Mouse (Mus musculus) hindbrain, embryonic 10.5 days (tissue): ENCODE data around the gene N4bp1. TPM values are rescaled to one million over a fixed set of nuclear protein-coding genes. Genes with fewer than 3 reads are reported as not detected.

Source experiments
- DNase-seq: peaks from one replicate; pipeline ENCODE4 v3.0.0-alpha.2; 2017; ENCODE audit warnings: low spot score
- H3K27ac ChIP-seq: fragments of 300-500 bp; sonication (generic); 2 replicates; pipeline ENCODE4 v1.5.1; 2016; ENCODE audit warnings: mild to moderate bottlenecking, moderate library complexity
- H3K27me3 ChIP-seq: fragments of 300-500 bp; sonication (generic); 2 replicates; pipeline ENCODE4 v1.6.1; 2016; ENCODE audit warnings: mild to moderate bottlenecking; ENCODE audit not compliant: poor library complexity, insufficient read depth, severe bottlenecking
- H3K36me3 ChIP-seq: fragments of 300-500 bp; sonication (generic); 2 replicates; pipeline ENCODE4 v1.6.1; 2016; ENCODE audit warnings: mild to moderate bottlenecking, moderate library complexity
- H3K4me1 ChIP-seq: fragments of 300-500 bp; sonication (generic); replicated peaks from 2 replicates; pipeline ENCODE4 v1.6.1; 2016; ENCODE audit warnings: mild to moderate bottlenecking
- H3K4me3 ChIP-seq: fragments of 300-500 bp; sonication (generic); 2 replicates; pipeline ENCODE4 v1.5.1; 2016; ENCODE audit warnings: mild to moderate bottlenecking, moderate library complexity
- H3K9me3 ChIP-seq: fragments of 300-500 bp; sonication (generic); 2 replicates; pipeline ENCODE4 v1.6.1; 2016; ENCODE audit warnings: mild to moderate bottlenecking, moderate library complexity
- WGBS: fragments of 180-500 bp; shearing (Covaris S2); methylation state at CpG from one replicate; pipeline ENCODE4 v1.1.7; 2016; 5-methylcytosine and 5-hydroxymethylcytosine counted together
- polyA plus RNA-seq: library from polyadenylated mRNA; unstranded; fragments of >200 nt; fragmentation: Nextera tagmentation; extraction: Ambion mirVana; gene quantifications from 2 replicates; pipeline ENCODE4 v1.2.1, GENCODE M21; 2016

Gene N4bp1
- polyA plus RNA-seq, 1 experiment from 2014 or later: 9.2 TPM

- H3K9me3 ChIP-seq: no peaks in the 10 kb centered on the region
- no peaks in the 10 kb centered on the region for H3K27me3 ChIP-seq
- DNase-seq: no peak
- H3K36me3 ChIP-seq: no peaks in the 10 kb centered on the region
- WGBS: 83% methylated on average over 1 of the region's 1 CpGs
- no peak overlapping the region for H3K27ac ChIP-seq
- no peak overlapping the region for H3K4me3 ChIP-seq
- peaks cover 10% of the 10 kb centered on the region for H3K4me1 ChIP-seq
These were observed 6.5 kb upstream of the N4bp1 start for GRCm38 (mm10) chr8:86891533-86891932.

DNA sequence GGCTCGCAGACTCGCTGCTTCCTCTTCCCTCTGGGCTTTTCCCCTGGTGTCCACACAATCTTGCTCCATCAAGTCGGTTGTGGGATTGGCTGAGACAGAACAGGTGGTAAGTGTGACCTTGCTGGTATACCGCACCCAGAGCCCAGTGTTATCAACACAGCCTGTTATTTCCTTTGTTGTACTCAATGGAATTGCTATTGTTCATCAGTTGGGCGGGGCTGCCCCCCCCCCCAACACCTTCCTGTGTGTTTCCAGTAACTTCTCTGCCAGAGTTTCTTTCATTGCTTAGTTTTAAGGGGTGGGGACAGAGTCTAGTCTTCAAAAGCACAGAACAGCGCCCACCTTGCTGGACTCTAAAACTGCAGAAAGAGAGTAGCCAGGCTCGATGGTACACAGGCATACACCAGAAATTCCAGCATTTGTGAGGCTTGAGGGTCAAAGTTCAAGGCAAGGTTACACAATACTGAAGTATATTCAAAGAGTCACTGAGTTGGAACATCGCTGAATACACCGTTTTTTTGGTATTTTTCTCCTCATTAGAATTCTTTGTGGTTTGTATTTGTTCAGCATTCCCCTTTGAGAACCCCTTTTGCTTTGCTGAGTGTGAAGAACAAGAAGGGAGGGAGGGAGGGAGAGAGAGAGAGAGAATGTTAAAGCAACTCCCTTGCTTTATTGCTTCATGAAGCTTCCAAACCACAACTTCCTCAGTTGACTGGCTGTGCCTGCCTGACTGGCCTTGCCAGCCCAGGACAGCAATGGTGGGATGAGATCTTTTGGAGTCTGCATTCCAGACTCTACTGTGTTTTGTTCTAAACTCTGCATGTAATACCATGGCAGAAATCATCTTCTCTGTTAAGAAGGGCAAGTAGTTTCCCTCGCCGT is 3.2 kb upstream of the N4bp1 start:
- 71% methylated on average over 11 of the region's 11 CpGs for WGBS
- no peak for DNase-seq
- Histone ChIP-seq H3K4me1 (peaks cover 18% of the 10 kb centered on the region), H3K4me3 (no peak overlapping the region), H3K27me3 (no peaks in the 10 kb centered on the region), H3K9me3 (no peaks in the 10 kb centered on the region), H3K36me3 (no peaks in the 10 kb centered on the region), H3K27ac (no peak overlapping the region)

DNA sequence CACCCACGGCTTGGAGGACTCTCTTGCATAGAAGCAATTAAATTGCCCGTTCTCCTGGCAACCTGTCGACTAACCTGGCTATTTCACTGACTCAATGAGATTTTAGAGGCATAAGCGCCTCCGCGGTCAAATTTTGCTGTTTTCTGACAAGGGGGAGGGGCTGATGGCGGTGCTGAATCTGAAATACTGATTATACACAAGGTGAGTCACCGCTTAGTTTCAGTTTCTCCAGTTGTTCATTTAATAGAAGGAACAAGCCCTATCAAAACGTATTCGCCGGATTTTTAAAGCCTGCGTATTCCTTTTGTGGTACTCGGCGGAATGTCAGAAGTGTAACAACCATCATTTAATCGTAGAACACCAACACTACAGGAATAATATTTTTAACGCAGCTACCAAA is 991 bp downstream of the N4bp1 start:
- peak; percentile 20 for DNase-seq
- 3% methylated on average over 16 of the region's 16 CpGs for WGBS

DNA sequence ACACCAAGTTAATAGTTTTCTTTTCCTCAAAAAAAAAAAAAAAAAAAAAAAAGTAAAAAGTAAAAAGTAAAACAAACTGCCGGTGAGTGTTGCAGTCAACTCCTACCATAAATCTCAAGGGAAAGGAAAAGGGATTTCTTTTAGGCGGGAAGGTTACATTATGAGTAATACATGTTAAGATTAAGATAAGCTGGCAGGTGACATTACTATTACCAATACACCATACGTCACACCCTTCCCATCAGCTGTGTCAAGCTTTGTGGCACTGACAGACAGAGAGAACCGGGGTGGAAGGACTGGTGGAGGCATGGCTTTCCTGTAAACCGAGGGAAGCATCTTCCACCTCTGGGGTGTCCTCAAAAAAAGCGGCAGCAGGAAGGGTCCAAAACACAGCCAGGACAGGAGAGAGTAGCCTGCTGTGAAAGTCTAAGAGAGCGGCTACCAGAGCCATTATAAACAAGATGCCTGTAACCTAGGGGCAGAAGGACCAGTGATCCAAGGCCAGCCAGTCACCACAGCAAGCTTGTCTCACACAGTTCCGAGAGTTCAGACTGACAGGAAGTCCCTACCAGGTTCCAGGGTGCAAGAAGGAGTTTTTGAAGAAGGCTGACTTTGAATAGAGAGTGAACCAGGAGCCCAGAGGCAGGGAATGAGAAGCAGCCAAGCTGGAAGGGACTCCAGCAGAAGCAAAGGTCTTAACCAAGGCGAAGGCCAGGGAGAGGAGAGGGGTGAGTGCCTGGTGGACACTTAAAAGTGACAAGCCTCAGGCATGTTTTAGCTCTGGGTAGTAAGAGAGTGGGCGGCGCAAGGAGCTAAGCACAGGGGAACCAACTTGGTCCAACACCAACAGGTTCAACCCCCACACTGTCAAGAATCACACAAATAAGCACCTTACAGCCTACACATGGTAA is 2.2 kb downstream of the N4bp1 start:
- H3K4me3 ChIP-seq: peak overlapping the region; percentile 96
- no peaks in the 10 kb centered on the region for H3K27me3 ChIP-seq
- WGBS: 78% methylated on average over 11 of the region's 11 CpGs
- H3K9me3 ChIP-seq: no peaks in the 10 kb centered on the region
- DNase-seq: no peak
- peaks cover 28% of the 10 kb centered on the region for H3K36me3 ChIP-seq
- H3K27ac ChIP-seq: no peak overlapping the region
- peaks cover 33% of the 10 kb centered on the region for H3K4me1 ChIP-seq

More for the DNA sequence above, 991 bp downstream of the N4bp1 start:
- H3K27me3 ChIP-seq: no peaks in the 10 kb centered on the region
- H3K27ac ChIP-seq: peak overlapping the region; percentile 96
- peak overlapping the region; percentile 96 for H3K4me3 ChIP-seq
- H3K36me3 ChIP-seq: peaks cover 21% of the 10 kb centered on the region
- H3K4me1 ChIP-seq: peaks cover 39% of the 10 kb centered on the region
- H3K9me3 ChIP-seq: no peaks in the 10 kb centered on the region

GRCm38 (mm10) chr8:86881951-86882350 is 3.1 kb downstream of the N4bp1 start:
- no peaks in the 10 kb centered on the region for H3K27me3 ChIP-seq
- no peak overlapping the region for H3K27ac ChIP-seq
- no peaks in the 10 kb centered on the region for H3K9me3 ChIP-seq
- 92% methylated on average over 9 of the region's 9 CpGs for WGBS
- H3K36me3 ChIP-seq: peaks cover 28% of the 10 kb centered on the region
- DNase-seq: no peak
- H3K4me3 ChIP-seq: no peak overlapping the region
- peaks cover 31% of the 10 kb centered on the region for H3K4me1 ChIP-seq

GRCm38 (mm10) chr8:86881068-86881609 is 3.9 kb downstream of the N4bp1 start:
- 90% methylated on average over 11 of the region's 11 CpGs for WGBS
- H3K9me3 ChIP-seq: no peaks in the 10 kb centered on the region
- no peaks in the 10 kb centered on the region for H3K27me3 ChIP-seq

DNA sequence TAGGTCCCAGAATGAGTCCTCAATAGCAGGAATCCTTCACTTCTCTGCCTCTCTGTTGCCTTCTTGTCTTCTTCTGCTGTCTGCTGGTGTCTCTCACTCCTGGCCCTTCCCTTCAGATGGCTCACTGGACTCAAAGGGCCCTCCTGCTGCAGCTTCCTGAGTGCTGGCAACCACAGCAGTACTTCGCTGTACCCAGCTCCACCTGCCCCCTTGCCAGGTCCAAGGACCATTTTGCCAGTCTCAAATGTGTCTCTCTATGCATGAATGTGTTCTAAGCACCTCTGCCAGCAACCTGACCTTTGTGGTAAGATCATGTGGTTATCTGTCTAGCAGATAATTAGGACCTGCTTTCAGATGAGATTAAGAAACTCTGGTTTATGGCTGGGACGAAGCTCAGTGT is 8.2 kb downstream of the N4bp1 start:
- peaks cover 12% of the 10 kb centered on the region for H3K4me1 ChIP-seq
- no peak overlapping the region for H3K27ac ChIP-seq
- peaks cover 41% of the 10 kb centered on the region for H3K36me3 ChIP-seq
- H3K4me3 ChIP-seq: no peak overlapping the region
- no peaks in the 10 kb centered on the region for H3K9me3 ChIP-seq
- no peak for DNase-seq
- 92% methylated on average over 2 of the region's 2 CpGs for WGBS
- no peaks in the 10 kb centered on the region for H3K27me3 ChIP-seq

More at GRCm38 (mm10) chr8:86881068-86881609, 3.9 kb downstream of the N4bp1 start:
- Histone ChIP-seq H3K27ac (no peak overlapping the region), H3K4me3 (no peak overlapping the region), H3K36me3 (peaks cover 28% of the 10 kb centered on the region), H3K4me1 (peaks cover 31% of the 10 kb centered on the region)
- DNase-seq: no peak

GRCm38 (mm10) chr8:86874055-86874454 is 11.0 kb downstream of the N4bp1 start:
- Histone ChIP-seq H3K4me1 (0 out of 2 replicates have a peak, but pooled peaks cover 4% of the 10 kb centered on the region), H3K27ac (no peak overlapping the region), H3K4me3 (no peak overlapping the region), H3K9me3 (no peaks in the 10 kb centered on the region), H3K27me3 (no peaks in the 10 kb centered on the region), H3K36me3 (peaks cover 24% of the 10 kb centered on the region)
- 88% methylated on average over 2 of the region's 2 CpGs for WGBS
- DNase-seq: no peak

GRCm38 (mm10) chr8:86873151-86873550 is 11.9 kb downstream of the N4bp1 start:
- Histone ChIP-seq H3K27me3 (no peaks in the 10 kb centered on the region), H3K36me3 (peaks cover 18% of the 10 kb centered on the region), H3K9me3 (no peaks in the 10 kb centered on the region), H3K4me1 (0 out of 2 replicates have a peak, but pooled peaks cover 4% of the 10 kb centered on the region), H3K27ac (no peak overlapping the region), H3K4me3 (no peak overlapping the region)
- DNase-seq: no peak
- 92% methylated on average over 2 of the region's 2 CpGs for WGBS

- no peak overlapping the region for H3K27ac ChIP-seq
- 0 out of 2 replicates have a peak, but pooled peaks cover 4% of the 10 kb centered on the region for H3K4me1 ChIP-seq
- H3K9me3 ChIP-seq: no peaks in the 10 kb centered on the region
- 96% methylated on average over 11 of the region's 11 CpGs for WGBS
- DNase-seq: no peak
- H3K4me3 ChIP-seq: no peak overlapping the region
- H3K27me3 ChIP-seq: no peaks in the 10 kb centered on the region
- H3K36me3 ChIP-seq: peaks cover 18% of the 10 kb centered on the region
These were observed 12.8 kb downstream of the N4bp1 start for GRCm38 (mm10) chr8:86872097-86872815.

DNA sequence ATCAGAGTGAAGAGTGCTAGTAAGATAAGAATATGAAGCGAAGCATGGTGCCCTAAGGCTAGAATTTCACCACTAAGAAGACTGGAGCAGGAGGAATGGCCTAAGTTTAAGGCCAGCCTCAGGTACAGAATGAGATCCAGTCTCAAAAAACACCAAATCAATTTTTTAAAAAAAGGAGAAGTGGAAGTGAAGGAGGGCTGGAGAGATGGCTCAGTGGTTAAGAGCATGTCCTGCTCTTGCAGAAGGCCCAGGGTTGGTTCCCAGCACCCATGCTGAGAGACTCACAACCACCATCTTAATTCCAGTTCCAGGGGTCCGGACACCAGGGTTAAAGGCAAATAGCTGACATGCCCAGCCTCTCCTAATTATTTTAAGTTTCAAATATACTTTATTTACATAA is 13.6 kb downstream of the N4bp1 start:
- Histone ChIP-seq H3K9me3 (no peaks in the 10 kb centered on the region), H3K27me3 (no peaks in the 10 kb centered on the region), H3K4me1 (0 out of 2 replicates have a peak, but pooled peaks cover 4% of the 10 kb centered on the region), H3K4me3 (no peak overlapping the region), H3K27ac (no peak overlapping the region), H3K36me3 (peaks cover 18% of the 10 kb centered on the region)
- 95% methylated on average over 2 of the region's 2 CpGs for WGBS
- DNase-seq: no peak

- no peak for DNase-seq
- Histone ChIP-seq H3K36me3 (peaks cover 18% of the 10 kb centered on the region), H3K4me1 (0 out of 2 replicates have a peak, but pooled peaks cover 4% of the 10 kb centered on the region), H3K27me3 (no peaks in the 10 kb centered on the region), H3K4me3 (no peak overlapping the region), H3K9me3 (no peaks in the 10 kb centered on the region), H3K27ac (no peak overlapping the region)
- 86% methylated on average over 2 of the region's 2 CpGs for WGBS
These were observed 14.3 kb downstream of the N4bp1 start for GRCm38 (mm10) chr8:86870771-86871170.
